Mouse (Mus musculus): Measurements from ENCODE around the gene Tenm2. TPM values are rescaled to one million over a fixed set of nuclear protein-coding genes. Genes with fewer than 3 reads are reported as not detected.
A peak's percentile ranks its signal among the peaks of the same experiment; 100 is the strongest.

Tenm2 gene
- polyA plus RNA-seq, 1 experiment, result 0.32 TPM

DNA sequence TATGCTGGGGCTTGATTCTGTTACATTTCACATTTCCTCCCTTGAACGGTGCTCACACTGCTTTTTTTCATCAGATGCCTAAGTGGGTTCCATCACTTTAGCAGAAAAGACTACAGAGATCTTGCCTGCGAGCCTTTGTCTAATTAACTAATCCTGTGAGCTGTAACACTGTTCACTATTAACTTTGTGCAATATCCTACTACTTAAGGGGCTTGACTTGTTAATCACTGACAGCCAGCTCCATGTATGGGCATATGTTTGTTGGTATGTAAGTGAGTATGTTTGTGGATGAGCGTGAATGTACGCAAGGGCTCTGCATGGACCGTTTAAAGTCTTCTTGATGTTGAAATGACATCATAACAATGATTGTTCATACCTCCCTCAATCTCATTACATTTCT is 277.7 kb downstream of the Tenm2 start:
- Histone ChIP-seq H3K4me1 (ENCODE audit: control insufficient read depth, insufficient read depth, low read length) (no peaks in the 10 kb centered on the region), H3K4me3 (ENCODE audit: control insufficient read depth, low read depth, low read length) (no peak overlapping the region), H3K36me3 (ENCODE audit: control insufficient read depth, insufficient read depth, low read length) (no peaks in the 10 kb centered on the region), H3K27ac (ENCODE audit: control insufficient read depth, insufficient read depth, low read depth, low read length) (no peak overlapping the region), H3K27me3 (ENCODE audit: control insufficient read depth, insufficient read depth, low read length) (no peaks in the 10 kb centered on the region)
- TF ChIP-seq CTCF (IDR thresholded peaks at IDR 0.05; ENCODE audit: control insufficient read depth, insufficient read depth, insufficient replicate concordance, low read depth, low read length), result no peak
- no peak for TF ChIP-seq POLR2A (IDR thresholded peaks at IDR 0.05; ENCODE audit: control insufficient read depth, low read depth, low read length)

DNA sequence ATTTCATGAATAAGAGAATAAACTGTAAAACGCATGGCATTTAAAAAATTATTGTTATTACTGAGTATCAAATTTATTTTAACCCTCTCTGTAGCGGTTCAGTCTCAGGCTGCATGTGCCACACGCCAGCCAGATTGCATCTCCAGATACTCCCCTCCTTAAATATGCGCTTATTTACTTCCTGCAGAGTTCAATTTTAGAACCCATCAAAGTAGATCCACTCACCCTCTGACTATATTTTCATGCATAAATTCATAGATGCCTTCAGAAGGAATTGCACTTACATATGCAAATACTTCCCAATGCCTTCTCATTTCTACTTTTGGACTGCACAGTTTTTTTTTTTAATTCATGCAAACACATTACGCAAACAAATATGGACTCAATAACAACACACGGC is 294.3 kb downstream of the Tenm2 start:
- Histone ChIP-seq H3K36me3 (ENCODE audit: control insufficient read depth, insufficient read depth, low read length) (no peaks in the 10 kb centered on the region), H3K4me1 (ENCODE audit: control insufficient read depth, insufficient read depth, low read length) (peaks cover 2% of the 10 kb centered on the region; the same call in 1 of the 2 replicates), H3K27ac (ENCODE audit: control insufficient read depth, insufficient read depth, low read depth, low read length) (no peak overlapping the region), H3K27me3 (ENCODE audit: control insufficient read depth, insufficient read depth, low read length) (no peaks in the 10 kb centered on the region), H3K4me3 (ENCODE audit: control insufficient read depth, low read depth, low read length) (no peak overlapping the region)
- TF ChIP-seq POLR2A (IDR thresholded peaks at IDR 0.05; ENCODE audit: control insufficient read depth, low read depth, low read length), result no peak
- TF ChIP-seq CTCF (IDR thresholded peaks at IDR 0.05; ENCODE audit: control insufficient read depth, insufficient read depth, insufficient replicate concordance, low read depth, low read length), result no peak

DNA sequence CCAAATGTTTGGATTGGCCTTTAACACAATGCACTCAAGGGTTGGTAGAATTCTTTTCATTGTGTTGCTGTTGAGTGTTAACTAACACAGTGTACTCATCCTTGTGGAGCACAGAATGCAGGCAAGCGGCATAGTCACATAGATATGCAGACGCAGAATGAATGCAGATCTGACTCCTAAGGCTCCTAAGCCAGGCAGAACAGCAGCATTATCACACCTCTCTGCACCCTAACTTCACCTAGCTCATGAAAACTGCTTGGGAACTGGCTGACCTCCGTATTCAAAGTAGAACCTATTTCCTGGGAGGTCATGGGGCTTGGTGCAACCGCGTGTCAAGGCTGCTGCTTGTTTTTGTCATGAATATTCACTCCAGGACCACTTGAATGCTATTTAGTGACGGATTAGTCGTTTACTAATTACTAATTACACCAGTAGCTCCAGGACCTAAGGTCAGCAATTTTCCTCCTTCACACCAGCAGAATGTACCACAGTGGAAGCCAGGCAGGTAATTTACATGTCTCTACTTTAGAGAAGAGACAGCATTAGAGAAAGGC is 295.1 kb downstream of the Tenm2 start:
- TF ChIP-seq POLR2A (IDR thresholded peaks at IDR 0.05; ENCODE audit: control insufficient read depth, low read depth, low read length) (no peak), CTCF (IDR thresholded peaks at IDR 0.05; ENCODE audit: control insufficient read depth, insufficient read depth, insufficient replicate concordance, low read depth, low read length) (no peak)
- peaks cover 2% of the 10 kb centered on the region; the same call in 1 of the 2 replicates for H3K4me1 ChIP-seq (ENCODE audit: control insufficient read depth, insufficient read depth, low read length)
- no peak overlapping the region for H3K27ac ChIP-seq (ENCODE audit: control insufficient read depth, insufficient read depth, low read depth, low read length)
- H3K4me3 ChIP-seq (ENCODE audit: control insufficient read depth, low read depth, low read length), result no peak overlapping the region
- H3K36me3 ChIP-seq (ENCODE audit: control insufficient read depth, insufficient read depth, low read length), result no peaks in the 10 kb centered on the region
- H3K27me3 ChIP-seq (ENCODE audit: control insufficient read depth, insufficient read depth, low read length), result no peaks in the 10 kb centered on the region

DNA sequence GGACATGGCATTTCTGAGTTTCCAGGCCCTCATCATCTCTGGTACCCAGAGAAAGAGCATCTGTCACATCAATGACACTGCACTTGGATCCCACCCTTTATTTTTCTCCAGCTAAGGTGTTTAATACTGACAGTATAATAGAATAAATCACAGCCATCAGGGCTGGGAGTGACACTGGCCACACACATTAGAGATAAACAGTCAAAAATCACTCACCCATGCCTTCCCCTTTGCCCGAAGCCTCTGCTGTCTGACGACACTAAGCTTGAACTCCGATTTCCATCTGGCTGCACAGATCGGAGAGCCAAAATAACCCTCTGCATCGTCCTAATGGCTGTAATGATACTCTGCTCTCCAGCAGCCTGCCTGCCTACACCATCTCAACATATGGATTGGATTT is 305.9 kb downstream of the Tenm2 start:
- H3K36me3 ChIP-seq (ENCODE audit: control insufficient read depth, insufficient read depth, low read length), result no peaks in the 10 kb centered on the region
- no peak overlapping the region for H3K27ac ChIP-seq (ENCODE audit: control insufficient read depth, insufficient read depth, low read depth, low read length)
- no peak overlapping the region for H3K4me3 ChIP-seq (ENCODE audit: control insufficient read depth, low read depth, low read length)
- 0 out of 2 replicates have a peak, but pooled peaks cover 4% of the 10 kb centered on the region for H3K4me1 ChIP-seq (ENCODE audit: control insufficient read depth, insufficient read depth, low read length)
- no peaks in the 10 kb centered on the region for H3K27me3 ChIP-seq (ENCODE audit: control insufficient read depth, insufficient read depth, low read length)
- TF ChIP-seq CTCF (IDR thresholded peaks at IDR 0.05; ENCODE audit: control insufficient read depth, insufficient read depth, insufficient replicate concordance, low read depth, low read length), result no peak
- no peak for TF ChIP-seq POLR2A (IDR thresholded peaks at IDR 0.05; ENCODE audit: control insufficient read depth, low read depth, low read length)

DNA sequence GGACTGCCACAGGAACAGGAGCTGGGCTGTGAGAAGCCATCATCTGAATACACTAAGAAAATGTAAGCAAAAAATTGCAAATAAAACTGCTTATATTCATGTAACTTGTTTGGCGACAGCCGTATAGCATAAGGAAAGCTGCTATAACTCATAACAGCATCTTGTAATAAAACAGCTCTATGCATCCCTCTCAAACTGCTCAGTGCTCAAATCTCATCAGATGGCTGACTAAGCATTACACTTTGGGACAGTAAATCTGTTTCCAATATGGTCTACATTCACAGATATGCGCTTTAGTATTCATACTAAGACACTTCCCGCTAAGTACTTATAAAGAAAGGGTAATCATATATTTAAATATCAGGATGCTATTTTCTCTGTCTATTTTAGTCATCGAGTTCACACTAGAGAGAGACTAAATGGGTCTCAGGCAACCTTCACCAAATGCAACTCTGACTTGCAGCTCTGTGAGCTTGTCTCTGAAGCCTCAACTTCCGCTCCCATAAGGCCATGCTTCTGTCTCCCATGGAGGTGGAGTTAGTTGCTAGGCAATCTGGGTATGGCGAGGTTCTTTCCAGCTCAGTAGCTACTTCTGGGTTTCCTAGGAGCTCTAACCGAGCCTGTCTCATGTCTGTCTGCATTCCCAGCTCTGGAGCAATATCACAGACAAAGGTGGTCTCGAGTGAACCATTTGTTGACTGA is 308.9 kb downstream of the Tenm2 start:
- Histone ChIP-seq H3K4me1 (ENCODE audit: control insufficient read depth, insufficient read depth, low read length) (0 out of 2 replicates have a peak, but pooled peaks cover 4% of the 10 kb centered on the region), H3K36me3 (ENCODE audit: control insufficient read depth, insufficient read depth, low read length) (no peaks in the 10 kb centered on the region), H3K27ac (ENCODE audit: control insufficient read depth, insufficient read depth, low read depth, low read length) (peak overlapping the region; percentile 61; the same call in 1 of the 2 replicates), H3K4me3 (ENCODE audit: control insufficient read depth, low read depth, low read length) (peak overlapping the region; percentile 82), H3K27me3 (ENCODE audit: control insufficient read depth, insufficient read depth, low read length) (no peaks in the 10 kb centered on the region)
- TF ChIP-seq POLR2A (IDR thresholded peaks at IDR 0.05; ENCODE audit: control insufficient read depth, low read depth, low read length), result peak; percentile 35; the same call in 1 of the 2 replicates
- no peak for TF ChIP-seq CTCF (IDR thresholded peaks at IDR 0.05; ENCODE audit: control insufficient read depth, insufficient read depth, insufficient replicate concordance, low read depth, low read length)

DNA sequence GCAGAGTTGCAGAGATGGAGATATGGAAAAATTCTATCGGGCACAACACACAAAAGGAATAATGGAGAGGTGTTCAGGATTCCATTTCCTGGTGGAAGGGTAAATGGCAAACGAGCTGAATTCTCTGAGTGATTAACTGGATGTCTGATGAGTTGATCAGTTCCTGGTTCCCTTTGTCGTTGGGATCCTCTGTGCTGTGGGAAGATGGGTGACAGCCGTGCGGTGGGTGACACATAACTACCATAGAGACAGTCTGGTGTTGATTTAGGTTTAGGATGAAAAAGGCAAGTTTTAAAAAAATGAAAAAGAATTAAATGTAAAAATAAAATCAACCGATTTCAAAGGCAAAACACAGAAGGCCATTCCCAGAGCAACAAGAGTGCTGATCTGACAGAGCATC is 316.5 kb downstream of the Tenm2 start:
- no peak for TF ChIP-seq POLR2A (IDR thresholded peaks at IDR 0.05; ENCODE audit: control insufficient read depth, low read depth, low read length)
- TF ChIP-seq CTCF (IDR thresholded peaks at IDR 0.05; ENCODE audit: control insufficient read depth, insufficient read depth, insufficient replicate concordance, low read depth, low read length), result no peak
- H3K4me3 ChIP-seq (ENCODE audit: control insufficient read depth, low read depth, low read length), result no peak overlapping the region
- H3K4me1 ChIP-seq (ENCODE audit: control insufficient read depth, insufficient read depth, low read length), result no peaks in the 10 kb centered on the region
- no peaks in the 10 kb centered on the region for H3K36me3 ChIP-seq (ENCODE audit: control insufficient read depth, insufficient read depth, low read length)
- no peak overlapping the region for H3K27ac ChIP-seq (ENCODE audit: control insufficient read depth, insufficient read depth, low read depth, low read length)
- H3K27me3 ChIP-seq (ENCODE audit: control insufficient read depth, insufficient read depth, low read length), result no peaks in the 10 kb centered on the region

DNA sequence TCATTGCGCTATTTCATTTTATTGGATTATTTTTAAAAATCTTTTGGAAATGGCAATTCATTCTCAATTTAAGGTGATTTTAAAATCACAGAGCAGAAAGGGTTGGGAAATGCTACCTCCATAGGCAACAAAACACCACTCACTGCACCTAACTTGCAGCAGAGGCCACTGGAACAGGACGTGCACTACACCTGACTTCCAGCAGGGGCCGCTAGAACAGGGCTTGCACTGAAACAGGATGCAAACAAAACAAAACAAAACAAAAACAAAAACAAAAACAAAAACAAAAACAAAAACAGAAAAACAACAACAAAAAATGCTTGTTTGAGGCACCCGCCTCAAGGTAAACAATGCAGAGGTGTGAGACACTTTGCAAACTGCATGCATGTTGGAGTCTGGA is 324.4 kb downstream of the Tenm2 start:
- H3K4me3 ChIP-seq (ENCODE audit: control insufficient read depth, low read depth, low read length), result no peak overlapping the region
- TF ChIP-seq POLR2A (IDR thresholded peaks at IDR 0.05; ENCODE audit: control insufficient read depth, low read depth, low read length), result no peak
- peak; percentile 80; the same call in 1 of the 2 replicates for TF ChIP-seq CTCF (IDR thresholded peaks at IDR 0.05; ENCODE audit: control insufficient read depth, insufficient read depth, insufficient replicate concordance, low read depth, low read length)
- no peak overlapping the region for H3K27ac ChIP-seq (ENCODE audit: control insufficient read depth, insufficient read depth, low read depth, low read length)
- H3K36me3 ChIP-seq (ENCODE audit: control insufficient read depth, insufficient read depth, low read length), result no peaks in the 10 kb centered on the region
- no peaks in the 10 kb centered on the region for H3K4me1 ChIP-seq (ENCODE audit: control insufficient read depth, insufficient read depth, low read length)
- no peaks in the 10 kb centered on the region for H3K27me3 ChIP-seq (ENCODE audit: control insufficient read depth, insufficient read depth, low read length)

Measured in testis, adult 2 months (tissue).